Mouse (Mus musculus) gonadal fat pad, adult 2 months (tissue): ENCODE data around the gene Abca7. TPM values are rescaled to one million over a fixed set of nuclear protein-coding genes. Genes with fewer than 3 reads are reported as not detected.
A peak's percentile ranks its signal among the peaks of the same experiment; 100 is the strongest.
"Not testable (repeated sequence)": the region's sequence is repeated elsewhere in the genome, so short reads cannot be mapped to it uniquely, and the experiment has no call there.

Experiments
- DNase-seq: peaks from one replicate; pipeline ENCODE4 v3.0.0-alpha.2; 2012; ENCODE audit warnings: low read depth
- polyA plus RNA-seq: library from polyadenylated mRNA; depleted of rRNA; stranded (reverse); fragments of >200 nt; gene quantifications from 2 replicates; pipeline ENCODE4 v1.2.3, GENCODE M21; 2012; rRNA removed

Abca7 gene
- 5.5 and 8.5 TPM in 2 replicates for polyA plus RNA-seq

DNA sequence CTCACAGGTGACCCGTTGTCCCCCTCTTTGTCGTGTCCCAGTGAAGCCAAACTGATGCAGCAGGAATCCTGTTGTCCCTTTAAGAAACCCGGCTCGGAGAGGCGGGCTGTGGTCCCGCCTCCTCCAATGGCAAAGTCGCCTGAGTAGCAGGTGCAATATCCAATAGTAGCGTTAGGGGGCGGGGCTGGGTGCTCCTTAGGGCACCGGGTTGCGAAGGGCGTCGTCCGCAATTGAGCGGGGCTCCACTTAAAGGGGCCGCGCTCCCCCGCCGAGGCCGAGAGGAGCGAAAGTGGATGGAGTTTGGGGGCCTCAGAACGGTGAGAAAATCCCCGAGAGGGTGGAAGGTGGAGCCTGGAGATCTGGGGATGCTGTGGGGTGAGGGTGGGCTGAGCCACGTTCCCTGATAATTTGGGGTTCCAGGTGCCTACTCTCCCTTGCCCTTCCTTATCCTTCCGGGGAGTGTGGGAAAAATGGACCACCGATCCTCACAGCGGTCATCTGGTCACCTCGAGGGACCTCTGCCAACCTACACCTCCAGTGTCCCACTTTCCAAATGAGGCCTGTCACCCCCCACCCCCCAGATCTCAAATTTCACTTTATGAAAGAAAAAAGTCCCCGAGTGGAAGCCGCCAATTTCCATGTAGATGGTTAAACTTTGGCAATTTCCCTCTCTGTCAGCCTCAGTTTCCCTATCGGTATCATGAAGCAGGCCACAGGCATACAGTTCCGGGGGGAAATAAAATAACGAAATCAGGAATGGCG lies at the start of gene Abca7:
TSS of gene Abca7 (plus strand) at position 223 of the 762 bp plus-strand sequence.
- DNase-seq = no peak

DNA sequence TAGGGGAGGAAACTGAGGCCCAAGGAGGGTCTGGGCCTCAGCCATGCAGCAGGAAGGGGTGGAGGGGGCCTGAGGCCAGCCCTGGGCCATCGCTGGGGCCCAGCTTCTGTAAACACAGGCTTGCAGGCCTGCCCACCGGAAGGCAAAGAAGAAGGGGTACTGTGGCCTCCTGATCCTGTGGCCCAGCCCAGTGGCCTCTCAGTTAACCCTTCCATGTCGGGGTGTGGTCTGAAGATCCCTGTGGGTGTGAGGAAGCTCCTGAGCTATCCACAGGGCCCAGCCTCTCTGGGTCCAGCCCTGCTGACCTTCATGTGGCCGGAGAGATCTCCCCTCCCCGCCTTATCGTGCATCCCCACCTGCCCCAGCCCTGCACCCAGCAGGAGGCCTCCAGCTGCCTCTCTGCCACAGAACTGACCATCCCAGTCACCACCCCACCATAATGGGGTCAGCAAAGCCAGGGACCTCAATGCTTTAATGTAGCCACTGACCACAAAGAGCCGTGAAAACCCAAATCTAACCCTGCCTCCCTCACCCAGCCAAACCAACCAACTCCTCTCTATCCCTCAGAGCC lies 49.5 kb upstream of the Abca7 start:
- no peak for DNase-seq

DNA sequence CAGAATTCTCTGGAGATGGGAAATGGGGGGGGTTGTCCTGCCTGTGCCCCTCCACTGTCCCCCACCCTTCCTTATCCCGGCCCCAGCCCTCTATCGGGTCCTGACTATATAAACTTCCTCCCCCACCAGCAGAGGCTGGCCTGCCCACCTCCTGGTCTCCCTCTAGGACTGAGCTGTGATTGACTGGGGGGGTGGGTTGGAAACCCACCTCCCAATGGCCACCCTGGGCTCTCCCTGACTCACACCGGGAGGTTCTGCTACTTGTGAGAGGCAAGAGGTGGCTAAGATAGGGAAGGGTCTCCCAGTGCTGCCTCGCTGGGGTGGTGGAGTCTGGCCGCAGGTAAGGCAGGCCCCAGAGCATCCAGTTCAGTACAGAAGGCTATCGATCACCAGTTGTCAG lies 48.8 kb upstream of the Abca7 start:
- DNase-seq = no peak

DNA sequence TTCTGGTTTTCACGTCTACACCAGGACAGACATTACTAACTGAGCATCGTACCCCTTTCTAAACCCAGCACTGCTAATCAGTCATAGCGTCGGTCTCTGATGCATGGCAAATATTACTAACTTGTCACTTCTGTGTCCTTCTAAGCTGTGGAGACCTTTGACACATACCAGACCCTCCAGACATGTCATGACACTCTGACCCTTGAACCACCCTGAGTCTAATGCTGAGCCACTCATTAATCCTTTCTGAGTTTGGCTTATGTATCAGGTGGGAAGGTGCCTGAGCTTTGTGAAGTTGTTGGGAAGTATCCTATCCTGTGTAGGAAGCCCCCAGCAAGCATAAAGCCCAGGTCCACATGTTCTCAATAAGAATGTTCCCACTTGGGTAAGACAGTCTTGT lies 46.4 kb upstream of the Abca7 start:
- DNase-seq = no peak

DNA sequence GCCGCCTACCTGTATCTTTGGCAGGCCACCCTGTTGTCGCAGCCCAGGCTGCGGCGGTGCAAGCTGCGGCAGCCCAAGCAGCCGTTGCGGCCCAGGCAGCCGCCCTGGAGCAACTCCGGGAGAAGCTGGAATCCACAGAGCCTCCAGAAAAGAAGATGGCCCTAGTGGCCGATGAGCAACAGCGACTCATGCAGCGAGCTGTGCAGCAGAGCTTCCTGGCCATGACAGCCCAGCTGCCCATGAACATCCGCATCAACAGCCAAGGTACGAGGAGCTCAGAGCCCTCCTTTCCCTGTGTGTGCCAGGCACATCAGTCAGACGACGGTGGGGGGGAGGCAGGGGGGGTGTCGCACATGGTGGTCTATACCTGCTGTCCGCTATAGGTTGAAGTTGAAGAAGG lies 45.6 kb upstream of the Abca7 start:
- DNase-seq = no peak

DNA sequence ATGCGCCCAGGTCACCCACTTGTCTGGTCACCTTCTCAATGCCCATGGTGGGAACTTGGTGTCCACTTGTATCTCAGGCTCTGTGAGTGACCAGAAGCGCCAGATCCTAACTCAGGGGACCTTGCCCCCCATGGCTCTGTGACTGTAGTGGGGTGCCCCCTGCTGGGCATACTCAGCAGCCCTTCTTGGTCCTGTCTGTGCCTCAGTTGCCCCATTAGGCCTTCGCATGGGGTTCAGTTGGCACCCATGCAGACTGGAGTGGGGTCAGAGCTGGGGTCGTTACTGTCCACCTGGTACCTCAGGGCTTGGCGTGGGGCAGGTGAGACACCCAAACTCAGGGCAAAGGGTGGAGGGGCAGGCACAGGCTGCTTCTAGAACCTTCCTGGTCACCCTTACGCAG lies 42.3 kb upstream of the Abca7 start:
- no peak for DNase-seq

DNA sequence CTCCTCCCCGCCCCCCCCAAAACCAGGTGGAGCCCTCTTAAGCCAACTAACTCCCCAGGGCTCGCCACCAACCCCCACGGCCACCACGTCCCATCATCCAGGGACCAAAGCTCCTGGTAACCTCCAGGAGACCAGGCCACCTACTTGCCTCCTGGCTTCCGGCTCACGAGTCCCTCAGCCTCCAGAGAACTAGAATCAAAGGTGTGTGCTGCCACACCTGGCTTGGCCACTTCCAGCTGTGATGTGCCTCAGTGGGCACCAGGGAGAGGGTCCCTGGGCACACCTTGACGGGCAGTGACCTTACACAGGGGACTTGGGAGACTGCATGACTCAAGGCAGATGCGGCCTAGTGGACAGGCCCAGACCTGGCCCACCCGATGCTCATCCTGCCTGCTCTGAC lies 40.6 kb upstream of the Abca7 start:
- no peak for DNase-seq

DNA sequence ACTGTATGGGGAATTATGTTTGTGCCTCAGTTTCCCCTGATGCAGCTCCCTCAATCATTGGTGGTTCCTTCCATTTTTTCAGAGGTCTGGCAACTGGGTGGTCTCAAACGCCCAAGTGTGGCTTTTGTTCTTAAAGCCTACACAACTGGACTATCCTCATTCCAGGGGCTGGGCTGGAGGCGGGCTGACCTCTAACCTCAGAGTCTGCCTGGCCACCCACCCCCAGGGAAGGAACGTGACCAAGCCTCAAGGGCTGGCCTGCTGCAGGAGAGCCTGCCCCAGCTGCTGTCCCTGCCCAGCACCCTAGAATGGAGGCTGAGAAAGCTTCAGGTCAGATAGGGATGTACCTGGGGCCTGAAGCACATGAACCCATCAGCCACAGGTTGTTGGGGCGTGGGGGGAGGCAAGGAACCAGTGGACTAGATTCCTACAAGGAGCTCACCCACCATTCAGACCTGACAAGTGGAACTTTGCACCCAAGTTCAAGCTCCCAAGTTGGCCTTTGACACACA lies 39.6 kb upstream of the Abca7 start:
- no peak for DNase-seq

DNA sequence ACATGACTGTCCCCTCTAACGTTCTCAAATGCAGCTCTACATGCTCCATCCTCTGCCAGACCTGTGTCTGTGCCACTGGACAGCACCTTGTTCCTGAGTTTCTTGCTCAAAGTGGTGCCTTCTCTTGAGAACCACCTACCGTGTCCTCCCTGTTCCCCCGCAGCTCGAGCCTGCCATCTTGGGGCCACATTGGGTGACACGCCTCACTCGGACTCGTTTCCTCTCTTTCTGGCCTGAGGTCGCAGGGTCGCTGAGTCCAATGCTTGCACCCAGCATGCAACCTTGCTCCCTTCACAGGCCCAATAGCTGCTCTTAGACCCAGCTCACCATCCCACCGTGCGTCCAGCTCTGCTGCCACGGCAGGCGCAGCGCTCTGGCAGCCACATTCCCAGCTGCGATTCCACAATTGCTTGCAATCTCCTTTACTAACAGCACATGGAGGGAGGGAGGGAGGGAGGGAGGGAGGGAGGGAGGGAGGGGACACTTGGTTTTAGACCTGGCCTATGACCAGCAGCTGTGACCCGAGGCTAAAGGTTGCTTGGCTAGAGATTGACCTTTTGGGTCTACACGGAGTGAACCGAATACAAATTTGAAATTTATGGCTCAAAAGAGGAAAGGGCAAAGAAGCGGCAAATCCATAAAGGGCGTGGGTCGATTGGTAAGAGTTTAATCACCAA lies 38.0 kb upstream of the Abca7 start:
- no peak for DNase-seq

DNA sequence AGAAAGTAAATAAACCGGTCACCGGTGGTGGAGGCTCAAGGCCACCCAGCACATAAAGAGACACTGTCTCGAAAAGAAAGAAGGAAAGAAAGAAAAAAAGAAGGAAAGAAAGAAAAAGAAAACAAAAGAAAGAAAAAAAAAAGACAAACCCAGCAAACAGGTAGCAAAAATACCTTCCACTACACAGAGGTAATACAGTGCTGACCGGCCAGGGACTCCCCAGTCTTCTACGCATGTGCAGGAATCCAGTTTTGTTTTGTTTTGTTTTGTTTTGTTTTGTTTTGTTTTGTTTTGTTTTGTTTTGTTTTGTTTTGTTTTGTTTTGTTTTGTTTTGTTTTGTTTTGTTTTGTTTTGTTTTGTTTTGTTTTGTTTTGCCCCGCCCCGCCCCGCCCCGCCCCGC lies 36.9 kb upstream of the Abca7 start:
- not testable (repeated sequence) for DNase-seq

DNA sequence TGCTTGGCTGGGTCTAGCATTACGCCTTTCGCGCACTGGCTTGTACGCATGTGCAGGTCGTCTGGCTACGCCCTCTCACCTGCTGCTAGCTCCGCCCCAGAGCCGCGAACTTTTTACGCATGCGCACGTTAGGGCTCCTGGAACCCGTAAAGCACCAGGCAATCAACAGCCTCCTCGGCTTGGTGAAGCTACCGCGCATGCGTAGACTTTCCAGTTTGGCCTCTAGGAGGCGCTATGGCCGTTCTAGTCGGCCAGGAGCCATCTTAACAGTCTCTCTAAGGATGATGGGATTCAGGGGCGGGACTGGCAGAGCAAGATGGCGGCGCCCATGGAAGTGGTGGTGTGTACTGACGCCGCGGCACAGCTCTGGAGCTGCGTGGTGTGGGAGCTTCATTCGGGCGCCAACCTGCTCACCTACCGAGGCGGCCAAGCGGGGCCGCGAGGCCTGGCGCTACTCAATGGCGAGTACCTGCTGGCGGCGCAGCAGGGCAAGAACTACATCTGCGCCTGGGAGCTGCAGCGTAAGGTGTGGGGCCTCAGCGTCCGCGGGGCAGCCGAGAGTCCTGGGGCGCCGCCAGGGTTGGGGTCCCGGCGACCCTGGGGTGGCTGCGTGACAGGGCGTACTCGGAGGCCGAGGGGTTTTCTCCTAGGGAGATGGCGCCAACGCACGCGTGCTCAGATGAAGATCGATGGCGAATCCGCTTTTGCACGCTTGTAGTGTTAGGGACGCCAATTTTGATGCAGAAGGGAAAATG lies 36.3 kb upstream of the Abca7 start, which contains the start of gene Wdr18:
TSS of gene Wdr18 (plus strand) at position 306 of the 755 bp plus-strand sequence.
- peak; percentile 98 for DNase-seq

DNA sequence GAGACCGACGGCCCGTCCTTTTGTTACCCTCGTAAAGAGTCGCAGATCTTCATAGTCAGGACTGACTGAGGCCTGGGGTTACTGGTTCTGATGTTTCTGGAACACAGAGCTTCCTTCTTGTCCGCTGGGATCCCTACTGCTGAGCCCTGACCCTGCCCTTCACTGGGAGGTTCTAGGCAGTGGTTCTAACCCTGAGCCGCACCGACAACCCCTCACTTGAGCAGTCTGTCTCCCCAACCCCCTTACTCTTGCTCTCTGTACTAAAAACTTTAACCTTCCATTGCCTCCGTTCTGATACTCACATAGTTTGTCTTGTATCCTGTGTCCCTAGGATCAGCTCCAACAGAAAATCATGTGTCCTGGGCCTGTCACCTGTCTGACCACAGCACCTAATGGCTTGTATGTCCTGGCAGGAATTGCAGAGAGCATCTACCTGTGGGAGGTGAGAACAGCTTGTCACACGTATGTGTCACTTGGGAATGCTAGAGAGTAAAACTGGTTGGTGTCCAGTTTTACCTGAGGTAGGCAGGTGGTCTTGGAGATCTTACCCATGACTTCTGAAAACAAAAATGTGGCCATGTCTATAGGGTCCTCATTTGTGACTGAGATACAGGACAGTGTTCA lies 35.5 kb upstream of the Abca7 start:
- DNase-seq = no peak

DNA sequence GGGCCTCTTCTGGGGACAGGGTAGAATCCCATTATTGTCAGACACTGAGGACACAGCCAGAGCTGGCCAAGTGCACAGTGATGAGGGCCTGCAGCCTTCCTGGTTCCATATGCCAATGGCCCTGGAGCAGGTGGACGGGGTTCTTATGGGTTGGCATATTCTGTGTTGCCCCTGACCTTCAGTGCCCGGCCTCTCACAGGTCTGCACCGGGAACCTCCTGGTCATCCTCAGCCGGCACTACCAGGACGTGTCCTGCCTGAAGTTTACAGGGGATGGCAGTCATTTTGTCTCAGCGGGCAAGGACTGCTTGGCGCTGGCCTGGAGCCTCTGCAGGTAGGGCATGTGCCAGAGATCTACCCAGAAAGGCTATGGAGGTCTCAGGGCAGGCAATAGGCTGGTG lies 31.6 kb upstream of the Abca7 start:
- no peak for DNase-seq

DNA sequence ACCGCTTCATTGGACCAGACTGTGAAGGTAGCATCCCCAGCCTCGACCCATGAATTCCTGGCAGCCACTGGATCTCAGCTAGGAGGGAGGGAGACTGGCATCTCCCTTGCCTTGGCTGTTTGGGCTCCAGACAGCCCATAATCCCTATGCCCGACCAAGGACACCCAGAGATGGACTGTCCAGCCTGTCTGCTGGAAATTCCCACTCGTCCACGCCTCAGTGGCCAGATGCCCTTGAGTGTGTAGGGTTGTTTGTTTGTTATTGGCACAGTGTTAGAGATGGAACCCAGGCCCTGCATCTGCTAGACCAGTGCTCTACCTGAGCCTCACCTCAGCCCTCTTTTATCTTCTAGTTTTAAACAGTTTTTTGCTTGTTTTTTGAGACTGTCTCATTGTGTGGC lies 31.0 kb upstream of the Abca7 start:
- DNase-seq = no peak

DNA sequence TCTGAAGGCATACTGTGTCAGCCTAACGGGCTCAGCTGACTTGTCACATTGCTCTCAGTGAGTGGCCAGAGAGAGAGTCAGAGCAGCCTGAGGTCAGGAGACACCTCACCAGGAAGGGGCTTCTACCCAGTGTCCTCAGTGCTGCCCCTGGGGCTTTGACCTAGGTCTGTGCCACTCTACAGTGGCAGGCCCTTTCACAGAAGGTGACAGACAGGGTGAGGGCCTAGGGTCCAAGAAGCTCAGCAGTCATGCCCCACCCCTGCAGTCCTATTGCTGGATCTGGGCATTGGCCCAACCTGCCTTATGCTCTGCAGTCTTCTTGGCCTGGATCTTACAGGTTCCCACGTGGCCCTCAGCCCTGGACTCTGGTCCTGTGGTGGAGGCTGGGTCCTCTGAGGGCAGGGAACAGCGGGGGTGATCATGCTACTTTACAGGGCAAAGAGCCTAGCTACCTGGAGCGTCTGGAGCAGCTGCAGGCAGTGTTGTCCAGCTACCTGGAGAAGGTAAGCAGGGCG lies 29.4 kb upstream of the Abca7 start:
- no peak for DNase-seq

DNA sequence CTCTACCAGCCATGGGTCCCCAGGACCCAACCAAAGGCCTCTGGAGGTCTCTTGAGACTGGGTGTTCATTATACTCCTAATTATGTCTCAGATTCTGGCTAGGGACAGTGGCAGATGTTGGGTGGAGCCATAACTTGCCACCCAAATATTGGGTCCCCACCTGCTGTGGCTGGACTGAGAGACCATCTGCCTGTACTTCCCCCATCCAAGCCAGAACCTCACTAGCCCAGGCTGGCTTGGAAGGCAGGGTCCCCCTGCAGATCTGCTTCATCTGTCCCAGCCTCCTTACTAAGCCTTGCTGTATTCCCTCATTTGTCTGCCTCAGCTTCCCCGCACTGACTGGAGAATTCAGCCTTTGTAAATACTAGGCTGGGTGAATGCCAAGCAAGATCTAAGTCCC lies 28.1 kb upstream of the Abca7 start:
- no peak for DNase-seq

DNA sequence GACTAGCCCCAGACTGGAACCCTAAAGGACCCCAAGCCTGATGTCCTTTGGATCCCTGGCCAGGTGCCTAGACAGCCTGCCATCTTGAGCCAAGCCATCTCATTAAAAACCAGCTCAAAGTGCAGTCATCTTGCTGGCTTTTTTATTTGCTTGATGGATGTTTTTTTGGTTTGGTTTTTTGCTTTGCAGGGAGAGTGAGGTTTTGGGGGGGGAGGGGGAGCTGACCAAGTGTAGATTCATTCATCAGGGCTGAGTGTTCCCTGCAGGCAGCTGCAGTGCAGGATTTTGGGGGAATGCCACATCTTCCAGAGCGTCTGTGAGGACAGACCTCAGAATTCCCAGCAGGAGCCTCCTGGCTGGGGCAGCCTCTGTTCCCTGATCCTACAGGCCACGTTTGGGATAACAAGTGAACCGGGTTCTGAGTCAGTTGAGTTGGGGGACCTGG lies 27.1 kb upstream of the Abca7 start:
- DNase-seq = no peak

DNA sequence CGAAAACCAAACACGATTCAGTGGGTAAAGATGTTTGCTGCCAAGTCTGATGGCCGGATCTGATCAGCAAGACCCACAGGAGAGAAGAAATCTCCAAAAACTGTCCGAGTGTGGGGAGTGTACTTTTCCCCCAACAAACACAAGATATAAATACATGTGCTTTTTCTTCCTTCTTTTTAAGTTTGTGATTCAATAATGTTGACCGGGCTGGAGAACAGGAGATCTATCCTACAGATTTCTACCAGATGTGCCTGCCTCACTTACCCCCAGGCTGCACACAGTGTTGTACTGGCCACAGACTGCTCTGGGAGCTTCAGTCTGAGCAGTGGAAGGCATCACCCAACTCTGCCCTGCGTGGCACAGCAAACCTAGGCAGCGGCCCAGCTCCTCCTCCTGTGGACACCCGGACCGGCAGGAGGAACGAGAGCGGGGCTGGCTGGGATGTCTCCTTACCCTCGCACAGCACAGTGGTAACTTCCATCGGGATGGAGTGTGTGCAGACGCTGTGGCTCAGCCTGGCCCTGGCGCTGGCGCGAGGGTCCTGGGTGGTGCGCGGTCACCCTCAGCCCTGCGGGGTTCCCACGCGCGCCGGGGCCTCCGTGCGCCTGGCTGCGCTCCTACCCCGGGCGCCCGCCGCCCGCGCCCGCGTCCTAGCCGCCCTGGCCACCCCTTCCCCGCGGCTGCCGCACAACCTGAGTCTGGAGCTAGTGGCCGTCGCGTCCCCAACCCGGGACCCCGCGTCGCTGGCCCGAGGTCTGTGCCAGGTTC lies 25.7 kb upstream of the Abca7 start, which contains the start of gene Grin3b:
TSS of gene Grin3b (plus strand) at position 301 of the 768 bp plus-strand sequence.
- DNase-seq = no peak

DNA sequence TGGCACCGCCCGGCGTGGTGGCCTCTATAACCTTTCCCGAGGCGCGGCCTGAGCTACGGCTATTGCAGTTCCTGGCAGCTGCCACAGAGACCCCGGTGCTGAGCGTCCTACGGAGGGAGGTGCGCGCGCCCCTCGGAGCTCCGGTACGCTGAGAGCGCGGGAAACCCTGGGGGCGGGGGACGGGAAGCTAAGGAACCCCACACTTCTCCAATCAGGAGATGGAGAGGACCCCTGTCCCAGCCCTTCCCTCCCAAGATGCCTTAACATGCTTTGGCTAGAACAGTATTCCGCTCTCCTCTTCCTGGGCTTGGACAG lies 25.2 kb upstream of the Abca7 start:
- DNase-seq = no peak

DNA sequence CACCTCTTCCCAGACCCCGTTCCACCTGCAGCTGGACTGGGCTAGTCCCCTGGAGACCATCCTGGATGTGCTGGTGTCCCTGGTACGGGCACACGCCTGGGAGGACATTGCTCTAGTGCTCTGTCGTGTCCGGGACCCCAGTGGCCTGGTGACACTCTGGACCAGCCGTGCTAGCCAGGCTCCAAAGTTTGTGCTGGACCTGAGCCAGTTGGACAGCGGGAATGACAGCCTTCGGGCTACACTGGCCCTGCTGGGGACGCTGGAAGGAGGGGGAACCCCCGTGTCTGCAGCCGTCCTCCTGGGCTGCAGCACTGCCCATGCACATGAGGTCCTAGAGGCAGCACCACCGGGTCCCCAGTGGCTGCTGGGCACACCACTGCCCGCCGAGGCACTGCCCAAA lies 23.5 kb upstream of the Abca7 start:
- no peak for DNase-seq

DNA sequence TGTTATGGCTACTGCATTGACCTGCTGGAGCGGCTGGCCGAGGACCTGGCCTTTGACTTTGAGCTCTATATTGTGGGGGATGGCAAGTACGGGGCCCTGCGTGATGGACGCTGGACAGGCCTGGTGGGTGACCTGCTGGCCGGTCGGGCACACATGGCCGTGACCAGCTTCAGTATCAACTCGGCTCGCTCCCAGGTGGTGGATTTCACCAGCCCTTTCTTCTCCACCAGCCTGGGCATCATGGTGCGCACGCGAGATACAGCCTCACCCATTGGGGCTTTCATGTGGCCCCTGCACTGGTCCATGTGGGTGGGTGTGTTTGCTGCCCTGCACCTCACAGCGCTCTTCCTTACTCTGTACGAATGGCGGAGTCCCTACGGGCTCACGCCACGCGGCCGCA lies 22.2 kb upstream of the Abca7 start:
- DNase-seq = no peak
